Comparison of ENCODE assay signal across 7 mouse cellular contexts in genomic region chr12:100908298-100909034, GRCm38 (mm10). TPM values are rescaled to one million over a fixed set of nuclear protein-coding genes. Genes with fewer than 3 reads are reported as not detected.
A peak's percentile ranks its signal among the peaks of the same experiment; 100 is the strongest.
DNase-seq lines count a peak whose midpoint lies in the region; ATAC-seq and TF ChIP-seq lines count a peak whose summit lies in the region.

No protein-coding gene starts in this region.

- TF ChIP-seq CTCF in lung, postnatal 0 days (IDR thresholded peaks at IDR 0.05) = no peak

- H3K4me3 ChIP-seq in lung, postnatal 0 days (ENCODE audit: low read depth, low read length) = peak overlapping the region; percentile 20
- H3K4me3 ChIP-seq in forebrain, embryonic 13.5 days = peak overlapping the region; percentile 45
- H3K4me3 ChIP-seq in limb, embryonic 14.5 days (replicated peaks; ENCODE audit: low read length) = peak overlapping the region; percentile 41
- H3K4me3 ChIP-seq in stomach, embryonic 15.5 days (replicated peaks) = peak overlapping the region; percentile 45

- peak overlapping the region; percentile 60 for H3K4me2 ChIP-seq in lung, postnatal 0 days (replicated peaks; ENCODE audit: low read depth, low read length)
- peak overlapping the region; percentile 91 for H3K4me2 ChIP-seq in forebrain, embryonic 13.5 days
- peak overlapping the region; percentile 88 for H3K4me2 ChIP-seq in limb, embryonic 14.5 days (replicated peaks; ENCODE audit: low read depth, low read length, severe bottlenecking)
- peak overlapping the region; percentile 79 for H3K4me2 ChIP-seq in stomach, embryonic 15.5 days

- ATAC-seq in lung, postnatal 0 days = no peak
- peak; percentile 48; the same call in 1 of the 2 replicates for ATAC-seq in forebrain, embryonic 13.5 days
- no peak for ATAC-seq in limb, embryonic 14.5 days (ENCODE audit: low FRiP score, low read depth)
- no peak for ATAC-seq in stomach, embryonic 15.5 days (ENCODE audit: insufficient read depth, low FRiP score, low read depth)
- ATAC-seq in erythroid progenitor cell, adult 5-6 weeks (replicated peaks; ENCODE audit: low FRiP score, poor library complexity, severe bottlenecking) = no peak

- WGBS in lung, postnatal 0 days = 23% methylated on average over 10 of the region's 10 CpGs
- 15% methylated on average over 10 of the region's 10 CpGs for WGBS in forebrain, embryonic 13.5 days
- WGBS in limb, embryonic 14.5 days = 28% methylated on average over 10 of the region's 10 CpGs
- 28% methylated on average over 10 of the region's 10 CpGs for WGBS in stomach, embryonic 15.5 days

- 0 out of 2 replicates have a peak, but pooled peaks cover 5% of the 10 kb centered on the region for H3K27me3 ChIP-seq in lung, postnatal 0 days (replicated peaks; ENCODE audit: insufficient read depth, low read length)
- 0 out of 2 replicates have a peak, but pooled peaks cover 9% of the 10 kb centered on the region for H3K27me3 ChIP-seq in forebrain, embryonic 13.5 days
- peaks cover 18% of the 10 kb centered on the region; the same call in 1 of the 2 replicates for H3K27me3 ChIP-seq in limb, embryonic 14.5 days (ENCODE audit: control insufficient read depth, insufficient read depth, low read length)
- H3K27me3 ChIP-seq in stomach, embryonic 15.5 days (replicated peaks) = no peaks in the 10 kb centered on the region; the same call in 1 of the 2 replicates

- H3K9ac ChIP-seq in lung, postnatal 0 days (replicated peaks; ENCODE audit: low read depth) = no peak overlapping the region
- H3K9ac ChIP-seq in forebrain, embryonic 13.5 days = peak overlapping the region; percentile 75
- peak overlapping the region; percentile 51; the same call in 1 of the 2 replicates for H3K9ac ChIP-seq in limb, embryonic 14.5 days (ENCODE audit: low read depth, low read length, severe bottlenecking)
- no peak overlapping the region for H3K9ac ChIP-seq in stomach, embryonic 15.5 days

- no peak for DNase-seq in lung, postnatal 0 days (ENCODE audit: low spot score)
- DNase-seq in lung, adult 18-20 months = no peak
- DNase-seq in limb, embryonic 14.5 days (ENCODE audit: low spot score) = no peak
- no peak for DNase-seq in thymus, postnatal 25 days

- H3K4me1 ChIP-seq in lung, postnatal 0 days (ENCODE audit: insufficient read depth, low read depth, low read length) = peaks cover 5% of the 10 kb centered on the region; the same call in 1 of the 2 replicates
- H3K4me1 ChIP-seq in forebrain, embryonic 13.5 days = peaks cover 12% of the 10 kb centered on the region; the same call in 1 of the 2 replicates
- H3K4me1 ChIP-seq in limb, embryonic 14.5 days (ENCODE audit: control insufficient read depth, insufficient read depth, low read length) = peaks cover 2% of the 10 kb centered on the region; the same call in 1 of the 2 replicates
- peaks cover 8% of the 10 kb centered on the region; the same call in 1 of the 2 replicates for H3K4me1 ChIP-seq in stomach, embryonic 15.5 days

- no peaks in the 10 kb centered on the region for H3K36me3 ChIP-seq in lung, postnatal 0 days (ENCODE audit: insufficient read depth, low read length)
- peaks cover 27% of the 10 kb centered on the region for H3K36me3 ChIP-seq in forebrain, embryonic 13.5 days (ENCODE audit: poor library complexity, severe bottlenecking)
- no peaks in the 10 kb centered on the region for H3K36me3 ChIP-seq in limb, embryonic 14.5 days (ENCODE audit: control insufficient read depth, insufficient read depth, low read length)
- H3K36me3 ChIP-seq in stomach, embryonic 15.5 days = no peaks in the 10 kb centered on the region

- no peak overlapping the region for H3K27ac ChIP-seq in lung, postnatal 0 days (ENCODE audit: low read length)
- H3K27ac ChIP-seq in forebrain, embryonic 13.5 days = no peak overlapping the region
- no peak overlapping the region for H3K27ac ChIP-seq in limb, embryonic 14.5 days (replicated peaks; ENCODE audit: low read depth, low read length)
- H3K27ac ChIP-seq in stomach, embryonic 15.5 days = no peak overlapping the region

- TF ChIP-seq EP300 in lung, postnatal 0 days (IDR thresholded peaks at IDR 0.05) = no peak

- no peaks in the 10 kb centered on the region for H3K9me3 ChIP-seq in lung, postnatal 0 days (ENCODE audit: low read length)
- no peaks in the 10 kb centered on the region for H3K9me3 ChIP-seq in forebrain, embryonic 13.5 days (replicated peaks)
- no peaks in the 10 kb centered on the region for H3K9me3 ChIP-seq in limb, embryonic 14.5 days (ENCODE audit: control insufficient read depth, low read length)
- no peaks in the 10 kb centered on the region for H3K9me3 ChIP-seq in stomach, embryonic 15.5 days

- no peak for TF ChIP-seq POLR2A in limb, embryonic 14.5 days (IDR thresholded peaks at IDR 0.05; ENCODE audit: borderline replicate concordance, extremely low read depth, insufficient read depth, insufficient read length)

RNA-seq across cellular contexts. Expression of gene Gpr68, which starts 0.5 kb away (rescaled TPM):
- polyA plus RNA-seq in lung, postnatal 0 days (2015; fragmentation: Nextera tagmentation; extraction: Ambion mirVana) = 0.15 and 0.21 TPM in 2 replicates
- 0.28 and 0.40 TPM in 2 replicates for polyA plus RNA-seq in forebrain, embryonic 13.5 days (2015; fragmentation: Nextera tagmentation; extraction: Ambion mirVana)
- polyA plus RNA-seq in limb, embryonic 14.5 days (2012; rRNA removed) = 0.79 and 1.0 TPM in 2 replicates
- polyA plus RNA-seq in limb, embryonic 14.5 days (2014; fragmentation: Nextera tagmentation; extraction: Ambion mirVana) = 0.19 and 0.40 TPM in 2 replicates
- polyA plus RNA-seq in stomach, embryonic 15.5 days (2015; fragmentation: Nextera tagmentation; extraction: Ambion mirVana) = 0.50 and 0.64 TPM in 2 replicates
- 0.42 and 1.4 TPM in 2 replicates for total RNA-seq in erythroid progenitor cell, adult 5-6 weeks (2015; ENCODE audit: low replicate concordance)
- total RNA-seq in erythroid progenitor cell, adult 5-6 weeks (2017; ENCODE audit: low replicate concordance) = 0.26 TPM in 1 of 2 replicates, not detected in the other

Comparison
In these comparisons a context has a peak if more than half of its experiments do, and no peak if none do; other contexts are left out.
1. H3K9ac ChIP-seq: peak in forebrain, embryonic 13.5 days (single experiment) and limb, embryonic 14.5 days (single experiment); none in lung, postnatal 0 days (single experiment) and stomach, embryonic 15.5 days (single experiment).
2. Peak in every context shown above with its lines, with median percentiles within 50 percentile points of each other: H3K4me2 ChIP-seq and H3K4me3 ChIP-seq.